Mouse (Mus musculus) monocyte, adult 5-6 weeks (primary cell): Measurements from ENCODE around the gene Cnih2. TPM values are rescaled to one million over a fixed set of nuclear protein-coding genes. Genes with fewer than 3 reads are reported as not detected.

Source experiments
- ATAC-seq: fragments of 153-309, 156-312 bp; replicated peaks from 2 replicates; pipeline ENCODE4 v1.8.0; 2017; ENCODE audit warnings: mild to moderate bottlenecking; ENCODE audit not compliant: low TSS enrichment, insufficient number of reproducible peaks, severe bottlenecking, poor library complexity, low FRiP score
- total RNA-seq: library from RNA; stranded (forward); fragments of 200-1000, 200-491, 200-594 nt; gene quantifications from 3 replicates; pipeline ENCODE4 v1.2.3, GENCODE M21; 2017

Gene Cnih2
- total RNA-seq, 1 experiment from 2014 or later, result not detected

DNA sequence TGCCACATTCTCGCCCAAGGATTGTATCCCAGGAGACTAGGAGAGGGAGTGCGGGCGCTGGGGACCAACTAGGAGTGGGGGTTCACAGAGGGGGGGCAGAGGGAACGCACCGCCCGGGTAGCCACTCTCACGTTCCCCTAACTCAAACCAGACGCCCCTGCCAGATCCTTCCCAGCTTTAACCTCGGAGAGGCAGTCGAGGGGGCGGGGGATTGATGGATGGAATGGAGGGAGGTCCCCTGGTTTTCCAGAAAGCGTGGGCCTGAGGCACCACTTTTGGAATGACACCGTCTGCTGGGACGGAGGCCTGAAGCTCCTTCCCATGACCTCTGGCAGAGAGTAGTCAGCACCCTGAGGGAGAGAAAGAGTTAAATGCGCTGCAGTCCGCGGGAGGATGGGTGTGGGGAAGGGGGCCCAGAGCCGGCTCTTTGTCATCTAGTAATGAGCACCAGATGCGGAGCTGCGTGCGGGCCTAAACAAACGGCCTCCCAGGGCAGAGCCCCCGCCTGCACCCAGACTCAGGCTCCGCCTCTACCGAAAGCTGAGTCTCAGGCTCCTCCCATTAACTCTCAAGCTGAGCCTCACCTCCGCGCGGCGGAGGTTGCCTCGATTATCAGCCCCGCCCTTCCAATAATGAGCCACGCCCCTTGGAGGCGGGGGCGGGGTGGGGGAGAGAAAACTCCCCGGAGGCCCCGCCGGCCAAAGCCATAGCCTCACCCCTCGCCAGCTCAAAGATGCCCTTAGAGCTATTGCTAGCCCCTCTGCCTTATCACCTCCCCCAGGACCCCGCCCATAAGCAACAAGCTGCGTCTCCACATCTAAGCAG lies 26.6 kb downstream of the Cnih2 start:
- peak; percentile 51 for ATAC-seq

DNA sequence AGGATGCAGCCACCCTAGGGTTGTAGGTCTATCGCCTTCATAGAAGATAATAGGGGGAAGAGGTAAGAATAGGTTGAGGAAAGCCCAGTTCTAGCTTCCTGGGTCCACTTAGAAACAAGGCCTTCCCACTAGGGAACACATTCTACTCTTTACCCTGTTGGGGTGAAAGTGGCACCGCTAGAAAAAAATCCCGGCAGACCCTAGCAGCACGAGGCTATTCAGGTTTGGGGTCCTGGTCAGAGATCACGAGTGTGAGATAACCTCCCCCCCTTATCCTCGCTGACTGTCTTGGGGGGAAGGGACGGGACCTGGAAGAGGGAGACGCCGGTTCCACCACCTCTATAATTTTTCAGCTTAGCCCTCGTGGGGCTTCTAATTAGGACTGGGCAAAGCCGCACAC lies 27.2 kb downstream of the Cnih2 start:
- ATAC-seq, result no peak

DNA sequence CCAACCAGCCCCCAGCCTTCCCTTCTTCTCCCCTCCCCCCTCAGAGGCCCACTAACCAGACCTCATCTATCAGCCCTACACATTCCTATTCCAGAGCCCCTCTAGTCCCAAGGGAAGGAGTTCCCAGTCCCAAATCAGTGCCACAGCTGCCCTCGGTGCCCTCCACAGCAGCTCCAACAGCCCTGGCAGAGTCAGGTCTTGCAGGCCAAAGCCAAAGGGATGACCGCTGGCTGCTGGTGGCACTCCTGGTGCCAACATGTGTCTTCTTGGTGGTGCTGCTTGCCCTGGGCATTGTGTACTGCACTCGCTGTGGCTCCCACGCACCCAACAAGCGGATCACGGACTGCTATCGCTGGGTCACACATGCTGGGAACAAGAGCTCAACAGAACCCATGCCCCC lies 28.3 kb downstream of the Cnih2 start:
- ATAC-seq, result no peak

DNA sequence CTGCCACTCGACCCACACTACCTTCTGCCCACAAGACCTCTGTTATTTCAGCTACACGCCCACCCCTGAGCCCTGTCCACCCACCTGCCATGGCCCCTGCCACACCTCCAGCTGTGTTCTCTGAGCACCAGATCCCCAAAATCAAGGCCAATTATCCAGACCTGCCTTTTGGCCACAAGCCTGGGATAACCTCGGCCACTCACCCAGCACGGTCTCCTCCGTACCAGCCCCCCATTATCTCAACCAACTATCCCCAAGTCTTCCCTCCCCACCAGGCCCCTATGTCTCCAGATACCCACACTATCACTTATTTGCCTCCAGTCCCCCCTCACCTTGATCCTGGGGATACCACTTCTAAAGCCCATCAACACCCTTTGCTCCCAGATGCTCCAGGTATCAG lies 28.8 kb downstream of the Cnih2 start:
- no peak for ATAC-seq

DNA sequence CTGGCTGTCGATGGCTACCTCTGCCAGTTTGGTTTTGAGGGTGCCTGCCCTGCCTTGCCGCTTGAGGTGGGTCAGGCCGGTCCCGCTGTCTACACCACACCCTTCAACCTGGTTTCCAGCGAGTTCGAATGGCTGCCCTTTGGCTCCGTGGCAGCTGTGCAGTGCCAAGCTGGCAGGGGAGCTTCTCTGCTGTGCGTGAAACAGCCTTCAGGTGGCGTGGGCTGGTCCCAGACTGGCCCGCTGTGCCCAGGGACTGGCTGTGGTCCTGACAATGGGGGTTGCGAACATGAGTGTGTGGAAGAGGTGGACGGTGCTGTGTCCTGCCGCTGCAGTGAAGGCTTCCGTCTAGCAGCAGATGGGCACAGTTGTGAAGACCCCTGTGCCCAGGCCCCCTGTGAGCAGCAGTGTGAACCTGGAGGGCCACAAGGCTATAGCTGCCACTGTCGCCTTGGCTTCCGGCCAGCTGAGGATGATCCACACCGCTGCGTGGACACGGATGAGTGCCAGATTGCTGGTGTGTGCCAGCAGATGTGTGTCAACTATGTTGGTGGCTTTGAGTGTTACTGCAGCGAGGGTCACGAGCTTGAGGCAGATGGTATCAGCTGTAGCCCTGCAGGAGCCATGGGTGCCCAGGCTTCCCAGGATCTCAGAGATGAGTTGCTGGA lies 29.6 kb downstream of the Cnih2 start:
- ATAC-seq, result no peak

DNA sequence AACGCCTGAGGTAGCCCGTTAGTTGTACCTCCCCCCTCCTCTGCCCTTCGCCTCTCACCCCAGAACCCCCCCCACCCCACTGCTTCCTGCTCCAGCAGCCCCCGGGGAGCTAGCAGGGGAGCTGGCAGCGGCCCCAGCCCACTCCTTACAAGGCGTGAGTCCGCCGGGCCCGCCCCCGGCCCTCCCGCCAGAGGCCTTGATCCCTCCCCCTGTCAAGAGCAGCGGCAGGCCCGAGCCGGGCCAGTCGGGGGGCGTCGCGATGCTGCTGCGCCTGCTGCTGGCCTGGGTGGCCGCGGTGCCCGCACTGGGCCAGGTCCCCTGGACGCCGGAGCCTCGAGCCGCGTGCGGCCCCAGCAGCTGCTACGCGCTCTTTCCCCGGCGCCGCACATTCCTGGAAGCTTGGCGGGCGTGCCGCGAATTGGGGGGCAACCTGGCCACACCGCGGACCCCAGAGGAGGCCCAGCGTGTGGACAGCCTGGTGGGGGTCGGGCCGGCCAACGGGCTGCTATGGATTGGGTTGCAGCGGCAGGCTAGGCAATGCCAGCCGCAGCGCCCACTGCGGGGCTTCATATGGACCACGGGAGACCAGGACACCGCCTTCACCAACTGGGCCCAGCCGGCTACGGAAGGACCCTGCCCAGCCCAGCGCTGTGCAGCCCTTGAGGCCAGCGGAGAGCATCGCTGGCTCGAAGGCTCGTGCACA lies 30.3 kb downstream of the Cnih2 start, which contains the start of gene Cd248:
Gene Cd248 (plus strand): TSS at position 212 of the 703 bp plus-strand sequence.
- no peak for ATAC-seq

DNA sequence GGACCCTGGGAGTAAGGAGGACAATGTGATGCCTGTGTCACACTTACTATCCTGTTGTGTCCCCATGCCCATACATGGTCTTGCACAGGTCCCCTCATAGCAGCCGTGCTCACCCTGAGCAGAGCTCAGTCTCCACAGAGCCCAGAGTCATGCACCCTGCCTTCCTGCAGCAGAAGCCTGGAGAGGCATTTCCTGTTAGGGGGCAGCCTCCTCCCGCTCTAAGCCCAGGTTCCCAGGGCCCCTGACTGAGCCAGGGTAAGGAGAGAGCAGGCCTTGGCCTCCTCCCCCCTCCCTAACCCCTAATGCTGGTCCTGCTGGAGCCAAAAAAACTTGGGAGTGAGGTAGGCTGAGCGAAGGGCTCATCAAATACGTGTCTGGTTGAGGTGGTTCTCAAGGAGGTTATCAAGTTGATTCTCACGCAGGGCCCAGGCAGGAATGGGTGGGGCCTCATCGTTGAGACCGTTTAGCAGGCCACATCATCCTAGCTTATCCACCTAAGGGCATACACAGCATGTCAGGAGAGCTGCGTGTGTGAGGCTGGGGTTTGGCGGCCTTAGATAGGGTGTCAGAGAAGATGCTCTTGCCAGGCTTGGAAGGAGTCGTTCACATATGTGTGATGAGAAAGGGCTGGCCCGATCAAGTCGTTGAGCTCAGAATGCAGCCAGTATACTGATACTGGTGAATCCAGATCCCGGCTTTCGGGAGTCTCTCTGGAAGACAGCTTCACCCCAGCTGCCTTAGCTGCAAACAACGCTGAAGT lies 31.1 kb downstream of the Cnih2 start:
- ATAC-seq, result no peak

DNA sequence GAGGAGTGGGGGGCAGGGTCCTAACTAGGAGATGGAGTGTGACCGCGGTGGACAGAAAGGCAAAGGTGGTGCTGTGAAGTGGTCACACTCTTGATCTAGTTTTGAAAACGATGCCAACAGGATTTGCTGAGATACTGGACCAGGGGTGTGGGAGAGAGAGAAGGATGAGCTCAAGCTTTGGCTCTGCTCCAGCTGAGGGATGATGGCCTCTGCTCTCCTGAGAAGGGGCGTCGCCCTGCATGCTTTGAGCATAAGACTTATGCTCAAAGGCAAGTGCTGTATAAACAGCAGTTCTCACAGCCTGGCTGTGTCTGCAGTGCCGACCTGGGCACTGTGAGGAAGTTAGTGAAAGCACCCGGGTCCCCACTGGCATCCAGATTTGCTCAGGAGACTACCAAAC lies 33.2 kb downstream of the Cnih2 start:
- ATAC-seq, result no peak

DNA sequence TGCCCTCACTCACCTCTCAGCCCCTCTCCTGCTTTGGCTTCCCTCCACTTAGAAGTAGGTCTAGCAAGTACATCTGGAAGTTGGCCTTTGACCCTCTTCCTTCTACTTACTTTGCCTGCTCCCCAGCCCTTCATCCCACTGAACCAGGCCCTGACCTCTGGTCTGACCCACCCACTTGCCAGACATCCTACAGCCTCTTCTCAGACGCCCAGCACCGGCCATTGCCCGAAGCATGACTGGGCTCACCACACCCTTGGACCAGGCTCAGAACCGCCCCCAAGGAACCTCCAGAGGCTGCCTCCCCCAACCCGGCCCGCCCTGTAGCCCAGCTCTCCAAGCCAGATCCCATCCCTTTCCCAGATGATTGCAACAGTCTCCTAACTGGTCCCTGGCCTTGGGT lies 35.9 kb downstream of the Cnih2 start:
- ATAC-seq, result no peak

DNA sequence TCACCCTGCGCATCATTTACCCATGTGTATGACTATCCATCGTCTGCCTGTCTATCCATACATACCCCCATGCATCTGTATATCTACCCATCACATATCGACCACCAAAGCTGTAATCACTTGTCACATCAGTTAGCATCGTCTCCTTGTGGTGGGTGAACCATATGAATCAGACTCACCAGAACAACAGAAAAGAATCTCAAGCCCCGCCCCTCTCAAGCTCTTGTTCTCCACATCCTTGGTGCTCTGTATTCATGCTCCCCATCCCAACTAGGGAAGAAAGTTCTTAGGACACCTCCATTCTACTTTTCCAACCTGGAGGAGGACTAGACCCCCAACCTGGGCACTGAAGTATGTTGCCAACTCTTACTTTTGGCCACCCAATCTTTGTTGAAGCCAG lies 36.3 kb downstream of the Cnih2 start:
- no peak for ATAC-seq

DNA sequence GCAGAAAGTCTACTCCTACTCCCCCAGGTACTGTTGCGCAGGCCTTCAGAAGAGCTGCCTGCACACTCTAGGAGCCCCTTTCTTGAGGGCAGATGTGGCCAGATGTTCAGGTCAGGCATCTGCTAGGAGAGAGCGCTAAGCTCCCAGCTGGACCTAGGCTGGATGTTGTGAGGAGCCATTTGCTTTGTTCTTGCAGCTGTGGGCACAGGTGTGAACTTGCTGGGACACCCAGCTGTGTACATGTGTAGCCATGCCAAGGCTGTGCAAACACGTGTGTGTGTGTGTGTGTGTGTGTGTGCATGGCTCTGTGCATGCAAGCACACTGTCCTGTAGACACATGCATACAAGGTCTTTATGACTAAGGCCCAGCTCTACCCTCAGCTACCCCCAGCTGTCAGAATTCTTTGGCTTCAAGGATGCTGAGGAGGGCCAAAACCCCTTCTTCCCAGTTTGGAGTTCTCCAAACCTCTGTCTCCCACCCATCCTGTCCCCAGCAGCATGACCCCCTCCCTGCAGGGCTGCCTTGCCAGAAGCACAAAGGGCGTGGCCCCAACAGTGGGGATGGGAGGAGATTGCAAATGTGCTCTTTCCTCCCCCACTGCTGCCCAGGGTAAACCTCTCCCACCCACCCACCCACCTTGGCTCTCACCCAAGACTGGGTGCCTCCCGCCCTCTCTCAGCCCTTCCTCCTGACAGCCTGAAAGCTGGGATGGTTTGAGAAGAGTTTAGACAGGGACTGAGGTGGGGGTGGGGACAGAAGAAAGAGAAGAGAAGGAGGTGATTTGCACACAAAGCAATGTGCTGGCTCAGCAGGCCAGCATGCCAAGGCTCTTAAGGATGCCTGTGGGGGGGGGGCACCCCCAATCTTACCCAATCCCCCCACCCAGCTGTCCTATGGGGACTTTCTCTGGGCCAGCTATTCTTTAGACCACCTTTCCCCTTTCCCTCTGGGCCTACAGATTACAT lies 37.7 kb downstream of the Cnih2 start:
- ATAC-seq, result no peak

DNA sequence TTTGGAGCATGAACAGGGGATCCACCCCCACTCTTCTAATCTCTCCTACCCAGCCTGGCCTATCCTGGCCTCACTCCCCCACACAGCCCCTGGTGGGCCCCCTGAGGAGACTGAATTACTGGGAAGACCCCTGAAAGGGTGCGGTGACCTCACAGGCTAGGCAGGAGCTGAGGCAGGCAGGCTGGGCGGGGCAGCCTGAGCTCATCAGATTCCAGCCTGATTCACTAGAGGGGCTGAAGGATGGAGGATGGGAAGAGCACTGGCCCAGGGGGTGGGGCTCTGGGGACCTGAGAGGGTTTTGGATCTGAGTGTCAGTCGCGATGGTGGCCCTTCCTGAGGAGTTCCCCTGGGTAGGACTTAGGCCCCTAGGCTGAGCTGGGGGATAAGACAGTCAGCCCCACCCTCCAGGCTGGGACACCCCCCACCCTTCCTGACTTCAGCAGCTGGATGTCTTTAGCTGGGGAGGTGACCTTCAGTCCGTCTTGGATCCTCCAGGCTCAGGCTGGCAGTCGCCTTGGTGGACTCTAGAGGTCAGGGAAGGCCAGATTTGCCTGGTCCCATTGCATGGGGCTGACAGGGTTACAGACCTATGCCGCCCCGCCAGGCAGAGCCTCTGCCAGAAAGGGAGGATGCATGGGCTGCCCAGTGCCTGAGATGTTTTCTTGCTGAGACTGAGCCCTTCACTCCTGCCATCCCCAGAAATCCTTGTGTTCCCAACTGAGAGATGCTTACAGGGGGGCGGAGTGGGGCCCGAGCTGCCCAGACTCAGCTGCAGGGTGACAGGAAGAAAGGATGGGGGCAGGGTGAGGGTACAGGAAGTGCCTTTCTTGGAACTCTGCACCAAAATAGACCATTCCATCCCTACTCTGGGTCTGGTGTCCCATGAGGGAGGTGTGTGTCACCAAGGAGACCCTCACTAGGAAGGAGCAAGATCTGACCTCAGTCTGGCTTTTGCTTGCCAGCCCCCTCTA lies 39.2 kb downstream of the Cnih2 start:
- no peak for ATAC-seq

DNA sequence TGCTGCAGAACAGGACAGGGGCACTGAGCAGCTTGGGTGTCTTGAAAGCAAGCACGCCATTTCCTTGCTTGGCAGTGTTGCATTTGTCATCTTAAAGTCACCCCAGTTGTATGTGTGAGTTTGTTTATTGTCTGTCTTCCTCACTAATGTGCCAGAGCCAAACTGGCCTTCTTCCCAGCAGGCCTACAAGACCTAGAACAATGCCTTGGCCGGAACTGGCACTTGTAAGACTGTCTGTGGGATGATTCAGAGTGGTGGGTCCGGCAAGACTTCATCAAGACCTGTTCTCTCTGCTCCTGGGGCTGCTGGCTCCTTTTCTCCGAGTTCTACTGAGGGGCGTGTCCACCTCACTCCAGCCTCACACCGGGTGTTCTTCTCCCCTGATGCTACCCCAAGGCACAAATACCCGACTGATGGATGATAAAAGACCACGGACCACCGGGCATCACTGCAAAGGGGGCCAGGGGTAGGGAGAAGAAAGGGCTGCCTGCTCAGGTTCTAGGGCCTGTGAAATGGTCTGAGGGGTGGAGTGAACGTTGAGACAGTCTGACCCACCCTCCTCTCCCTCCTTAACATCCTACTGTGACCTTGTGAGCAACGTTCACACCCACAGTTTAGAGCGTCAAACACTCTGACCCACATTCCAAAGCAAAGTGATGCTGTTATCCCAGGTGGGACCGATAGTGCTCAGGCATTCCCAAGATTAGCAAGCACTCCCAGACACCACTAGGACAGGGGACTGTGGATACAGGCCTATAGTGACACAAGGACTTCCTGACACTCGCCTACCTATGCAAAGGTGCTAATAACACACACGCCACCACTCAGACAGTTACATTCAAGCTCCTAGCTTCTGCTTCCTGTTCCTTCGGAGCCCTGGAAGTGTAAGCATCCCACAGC lies 40.2 kb downstream of the Cnih2 start:
- no peak for ATAC-seq

DNA sequence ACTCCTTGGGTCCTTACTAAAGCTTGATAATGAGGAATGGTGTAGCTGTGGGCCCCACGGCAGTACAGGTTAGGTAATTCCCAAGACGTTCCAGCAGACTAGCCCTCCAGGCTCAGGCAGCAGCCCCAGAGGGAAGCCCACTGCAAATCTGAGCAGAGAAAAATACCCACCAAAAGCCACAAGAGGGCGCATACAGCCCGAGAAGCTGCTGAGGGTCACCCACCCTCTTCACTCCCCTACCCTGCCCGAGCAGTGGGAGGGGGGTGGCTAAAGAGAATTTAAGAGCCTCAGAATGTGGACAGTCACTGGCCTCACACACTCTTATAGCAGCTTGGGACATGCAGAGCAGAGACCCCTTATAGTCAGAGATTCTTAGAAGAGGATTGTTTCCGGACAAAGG lies 42.1 kb downstream of the Cnih2 start:
- ATAC-seq, result no peak

DNA sequence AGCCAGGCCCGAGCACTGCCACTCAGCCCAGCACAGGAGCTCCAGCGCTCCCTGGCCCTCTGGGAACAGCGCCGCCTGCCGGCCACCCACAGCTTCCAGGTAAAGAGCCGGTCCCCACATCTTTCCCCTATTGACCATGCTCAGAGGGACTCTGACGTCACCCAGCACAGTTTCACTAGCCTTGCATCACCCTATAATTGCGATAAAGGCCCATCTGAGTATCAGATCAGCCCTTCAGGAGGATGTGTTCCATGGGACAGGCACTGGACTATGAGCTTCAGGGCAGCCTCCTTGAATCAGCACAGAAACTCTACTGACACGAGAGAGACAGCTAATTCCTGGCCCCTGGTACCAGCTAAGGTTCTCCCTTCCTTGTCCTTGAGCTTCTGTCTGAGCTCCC lies 44.4 kb downstream of the Cnih2 start:
- no peak for ATAC-seq

DNA sequence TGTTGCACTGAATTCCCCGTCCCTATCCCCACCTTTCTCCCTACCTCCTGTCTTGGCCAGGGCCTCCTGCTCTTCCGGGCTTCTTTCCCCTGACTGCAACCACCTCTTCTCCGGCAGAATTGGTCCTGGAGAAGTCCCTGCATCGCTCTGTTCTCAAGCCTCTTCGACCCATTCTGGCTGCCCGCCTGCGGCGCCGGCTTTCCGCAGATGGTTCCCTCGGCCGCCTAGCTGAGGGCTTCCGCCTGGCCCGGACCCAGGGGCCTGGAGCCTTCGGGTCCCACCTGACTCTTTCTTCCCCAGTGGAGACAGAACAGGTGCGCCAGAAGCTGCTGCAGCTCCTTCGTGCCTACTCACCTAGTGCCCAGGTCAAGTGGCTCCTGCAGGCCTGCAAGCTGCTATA lies 45.5 kb downstream of the Cnih2 start:
- no peak for ATAC-seq
